Mouse (Mus musculus): Measurements from ENCODE around the gene Polrmt. TPM values are rescaled to one million over a fixed set of nuclear protein-coding genes. Genes with fewer than 3 reads are reported as not detected.

The Polrmt gene
- polyA plus RNA-seq, 1 experiment from 2014 or later, result 48.3 TPM

GRCm38 (mm10) chr10:79732500-79732899, 13.9 kb downstream of the Polrmt start:
- Histone ChIP-seq H3K9me3 (0 out of 2 replicates have a peak, but pooled peaks cover 2% of the 10 kb centered on the region), H3K27me3 (replicated peaks) (peaks cover 6% of the 10 kb centered on the region; the same call in 1 of the 2 replicates), H3K4me2 (no peak overlapping the region), H3K27ac (no peak overlapping the region), H3K4me3 (no peak overlapping the region), H3K4me1 (no peaks in the 10 kb centered on the region), H3K9ac (no peak overlapping the region), H3K36me3 (replicated peaks) (peaks cover 41% of the 10 kb centered on the region)
- WGBS, result 100% methylated on average over 1 of the region's 1 CpGs
- ATAC-seq (replicated peaks), result no peak

DNA sequence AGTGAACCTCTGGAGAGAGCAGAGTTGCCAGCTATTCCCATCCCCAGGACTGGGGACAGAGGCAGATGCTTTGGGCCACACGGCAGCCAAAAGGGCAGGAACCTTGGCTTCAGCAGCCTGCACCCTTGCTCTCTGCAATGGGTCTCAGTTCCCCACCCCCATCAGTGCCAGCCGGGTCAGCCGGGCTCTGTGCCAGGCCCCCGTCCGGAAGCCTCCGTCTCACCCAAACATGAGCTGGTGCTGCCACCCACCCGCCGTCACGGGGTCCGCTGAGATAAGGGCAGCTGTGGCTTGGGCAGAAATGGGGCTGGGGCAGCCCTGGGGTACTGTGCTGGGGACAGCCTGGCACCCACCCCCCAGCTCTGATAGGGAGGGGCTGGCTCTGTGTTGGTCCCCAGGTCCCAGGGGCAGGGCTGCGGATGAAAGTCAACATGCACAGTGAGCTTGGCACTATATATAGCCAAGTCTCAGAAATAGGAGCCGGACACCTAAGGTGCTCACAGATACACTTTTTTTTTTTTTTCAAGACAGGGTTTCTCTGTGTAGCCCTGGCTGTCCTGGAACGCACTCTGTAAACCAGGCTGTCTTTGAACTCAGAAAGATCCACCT, 16.9 kb downstream of the Polrmt start:
- Histone ChIP-seq H3K4me1 (no peaks in the 10 kb centered on the region), H3K36me3 (replicated peaks) (peaks cover 11% of the 10 kb centered on the region; the same call in 1 of the 2 replicates), H3K4me2 (no peak overlapping the region), H3K9me3 (no peaks in the 10 kb centered on the region), H3K27ac (no peak overlapping the region), H3K27me3 (replicated peaks) (no peaks in the 10 kb centered on the region), H3K9ac (no peak overlapping the region), H3K4me3 (no peak overlapping the region)
- no peak for ATAC-seq (replicated peaks)
- 81% methylated on average over 13 of the region's 13 CpGs for WGBS

GRCm38 (mm10) chr10:79728323-79729249, 17.8 kb downstream of the Polrmt start:
- H3K4me3 ChIP-seq, result no peak overlapping the region
- H3K36me3 ChIP-seq (replicated peaks), result peaks cover 3% of the 10 kb centered on the region; the same call in 1 of the 2 replicates
- no peak overlapping the region for H3K9ac ChIP-seq
- ATAC-seq (replicated peaks), result no peak
- no peaks in the 10 kb centered on the region for H3K4me1 ChIP-seq
- no peak overlapping the region for H3K4me2 ChIP-seq
- WGBS, result 73% methylated on average over 28 of the region's 28 CpGs
- H3K9me3 ChIP-seq, result no peaks in the 10 kb centered on the region
- H3K27ac ChIP-seq, result no peak overlapping the region
- H3K27me3 ChIP-seq (replicated peaks), result no peaks in the 10 kb centered on the region

DNA sequence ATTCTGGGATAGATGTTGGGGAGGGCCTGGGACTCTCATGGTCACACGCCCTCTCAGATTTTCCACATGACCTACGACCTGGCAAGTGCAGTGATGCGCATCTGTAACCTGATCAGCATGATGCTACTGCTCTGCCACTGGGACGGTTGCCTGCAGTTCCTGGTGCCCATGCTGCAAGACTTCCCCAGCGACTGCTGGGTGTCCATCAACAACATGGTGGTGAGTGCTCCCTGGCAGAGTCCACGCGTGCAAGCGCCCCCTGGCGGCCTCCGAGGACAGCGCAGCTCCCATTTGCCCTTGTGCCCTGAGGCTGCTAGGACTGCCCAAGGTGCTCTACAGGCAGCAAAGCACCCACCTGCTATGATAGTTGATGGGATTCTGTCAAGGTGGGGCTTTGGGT, 20.3 kb downstream of the Polrmt start:
- no peak for ATAC-seq (replicated peaks)
- H3K9me3 ChIP-seq, result no peaks in the 10 kb centered on the region
- no peaks in the 10 kb centered on the region for H3K27me3 ChIP-seq (replicated peaks)
- H3K4me2 ChIP-seq, result no peak overlapping the region
- H3K9ac ChIP-seq, result no peak overlapping the region
- no peak overlapping the region for H3K4me3 ChIP-seq
- H3K4me1 ChIP-seq, result no peaks in the 10 kb centered on the region
- H3K27ac ChIP-seq, result no peak overlapping the region
- 29% methylated on average over 11 of the region's 11 CpGs for WGBS
- H3K36me3 ChIP-seq (replicated peaks), result no peaks in the 10 kb centered on the region

DNA sequence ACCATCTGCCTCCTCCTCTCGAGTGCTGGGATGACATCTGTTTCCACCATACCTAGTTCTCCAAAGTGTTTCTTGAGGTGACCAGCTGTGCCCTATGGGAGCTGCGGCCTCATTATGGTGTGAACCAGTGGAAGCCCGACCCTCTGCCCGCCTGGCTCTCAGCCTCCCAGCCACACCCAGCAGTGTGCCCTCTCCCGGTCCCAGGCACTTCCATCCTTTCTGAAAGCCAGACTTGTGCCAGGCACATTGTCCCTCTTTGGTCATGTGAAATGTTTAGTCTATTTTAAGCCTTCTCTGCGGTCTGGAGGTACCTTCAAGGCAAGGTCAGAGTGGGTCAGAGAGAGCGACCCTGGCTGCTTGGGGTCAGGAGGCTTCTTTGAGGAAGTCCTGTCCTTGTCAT, 22.7 kb downstream of the Polrmt start:
- 92% methylated on average over 7 of the region's 7 CpGs for WGBS

DNA sequence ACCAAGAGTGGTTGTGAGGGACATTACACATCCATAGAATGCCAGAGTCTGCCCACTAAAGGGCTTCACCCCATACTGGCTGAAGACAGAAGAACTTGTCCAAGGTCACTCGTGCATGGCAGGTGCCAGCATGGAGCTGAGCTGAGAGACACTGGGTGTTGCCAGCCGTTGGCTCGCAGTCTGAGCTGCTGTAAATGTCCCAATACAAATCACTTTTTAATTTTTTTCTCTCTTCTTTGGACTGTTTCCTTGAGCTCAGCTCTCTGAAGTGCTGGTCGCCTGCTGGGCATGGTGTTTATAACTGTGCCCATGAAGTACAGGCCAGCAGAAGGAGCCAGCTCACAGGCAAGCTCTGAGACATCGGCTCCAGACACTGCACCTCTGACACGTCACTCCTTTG, 23.3 kb downstream of the Polrmt start:
- H3K9me3 ChIP-seq, result no peaks in the 10 kb centered on the region
- H3K27me3 ChIP-seq (replicated peaks), result peaks cover 15% of the 10 kb centered on the region
- WGBS, result 50% methylated on average over 6 of the region's 6 CpGs
- H3K4me2 ChIP-seq, result no peak overlapping the region
- ATAC-seq (replicated peaks), result no peak
- H3K36me3 ChIP-seq (replicated peaks), result no peaks in the 10 kb centered on the region
- H3K4me1 ChIP-seq, result peaks cover 5% of the 10 kb centered on the region
- H3K4me3 ChIP-seq, result no peak overlapping the region
- H3K9ac ChIP-seq, result no peak overlapping the region
- no peak overlapping the region for H3K27ac ChIP-seq

More for the DNA sequence above, 22.7 kb downstream of the Polrmt start:
- Histone ChIP-seq H3K27ac (no peak overlapping the region), H3K4me3 (no peak overlapping the region), H3K9ac (no peak overlapping the region), H3K9me3 (no peaks in the 10 kb centered on the region), H3K4me2 (no peak overlapping the region), H3K36me3 (replicated peaks) (no peaks in the 10 kb centered on the region), H3K27me3 (replicated peaks) (peaks cover 9% of the 10 kb centered on the region), H3K4me1 (no peaks in the 10 kb centered on the region)
- no peak for ATAC-seq (replicated peaks)

GRCm38 (mm10) chr10:79721089-79721488, 25.3 kb downstream of the Polrmt start:
- Histone ChIP-seq H3K27me3 (replicated peaks) (peaks cover 28% of the 10 kb centered on the region), H3K27ac (no peak overlapping the region), H3K9me3 (no peaks in the 10 kb centered on the region), H3K9ac (no peak overlapping the region), H3K4me3 (no peak overlapping the region), H3K4me1 (peaks cover 22% of the 10 kb centered on the region), H3K36me3 (replicated peaks) (no peaks in the 10 kb centered on the region), H3K4me2 (no peak overlapping the region)
- 64% methylated on average over 5 of the region's 5 CpGs for WGBS
- ATAC-seq (replicated peaks), result no peak

- 4% methylated on average over 43 of the region's 43 CpGs for WGBS
- H3K9ac ChIP-seq, result peak overlapping the region; percentile 73
These were observed 28.6 kb downstream of the Polrmt start for GRCm38 (mm10) chr10:79717640-79718357.

DNA sequence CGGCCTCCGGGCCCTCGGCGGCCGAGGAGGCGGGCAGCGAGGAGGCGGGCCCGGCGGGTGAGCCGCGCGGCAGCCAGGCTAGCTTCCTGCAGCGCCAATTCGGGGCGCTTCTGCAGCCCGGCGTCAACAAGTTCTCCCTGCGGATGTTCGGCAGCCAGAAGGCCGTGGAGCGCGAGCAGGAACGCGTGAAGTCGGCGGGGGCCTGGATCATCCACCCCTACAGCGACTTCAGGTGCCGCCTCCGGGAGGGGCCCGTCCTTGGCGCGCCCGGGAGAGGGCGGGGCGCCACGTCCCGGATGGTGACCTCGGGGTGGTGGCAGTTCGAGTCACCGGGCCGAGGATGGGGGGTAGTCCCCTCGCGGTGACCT, 29.4 kb downstream of the Polrmt start:
- WGBS, result under 1% methylated on average over 42 of the region's 44 CpGs
- Histone ChIP-seq H3K36me3 (replicated peaks) (peaks cover 2% of the 10 kb centered on the region; the same call in 1 of the 2 replicates), H3K27me3 (replicated peaks) (peaks cover 41% of the 10 kb centered on the region), H3K9me3 (no peaks in the 10 kb centered on the region), H3K4me3 (peak overlapping the region; percentile 74), H3K4me2 (peak overlapping the region; percentile 84), H3K9ac (peak overlapping the region; percentile 73), H3K4me1 (peaks cover 24% of the 10 kb centered on the region), H3K27ac (peak overlapping the region; percentile 69)
- peak; percentile 22 for ATAC-seq (replicated peaks)

More at GRCm38 (mm10) chr10:79717640-79718357, 28.6 kb downstream of the Polrmt start:
- ATAC-seq (replicated peaks), result no peak
- Histone ChIP-seq H3K27me3 (replicated peaks) (peaks cover 41% of the 10 kb centered on the region), H3K4me3 (peak overlapping the region; percentile 74), H3K27ac (no peak overlapping the region), H3K4me2 (peak overlapping the region; percentile 84), H3K36me3 (replicated peaks) (no peaks in the 10 kb centered on the region), H3K9me3 (no peaks in the 10 kb centered on the region), H3K4me1 (peaks cover 24% of the 10 kb centered on the region)

- peak within 1 kb of the TSS; percentile 74 for H3K4me3 ChIP-seq
- 2% methylated on average over 57 of the region's 91 CpGs for WGBS
- ATAC-seq (replicated peaks), result peak; percentile 53
- peaks cover 24% of the 10 kb centered on the region for H3K4me1 ChIP-seq
- H3K9ac ChIP-seq, result peak within 1 kb of the TSS; percentile 73
- H3K9me3 ChIP-seq, result no peaks in the 10 kb centered on the region
- peaks cover 7% of the 10 kb centered on the region; the same call in 1 of the 2 replicates for H3K36me3 ChIP-seq (replicated peaks)
- H3K4me2 ChIP-seq, result peak within 1 kb of the TSS; percentile 84
- peaks cover 41% of the 10 kb centered on the region for H3K27me3 ChIP-seq (replicated peaks)
- peak within 1 kb of the TSS; percentile 69 for H3K27ac ChIP-seq
These were observed 30.0 kb downstream of the Polrmt start, which contains the start of gene Hcn2 for GRCm38 (mm10) chr10:79716254-79716987. Gene Hcn2, plus strand, starts transcription at chr10:79716634.

DNA sequence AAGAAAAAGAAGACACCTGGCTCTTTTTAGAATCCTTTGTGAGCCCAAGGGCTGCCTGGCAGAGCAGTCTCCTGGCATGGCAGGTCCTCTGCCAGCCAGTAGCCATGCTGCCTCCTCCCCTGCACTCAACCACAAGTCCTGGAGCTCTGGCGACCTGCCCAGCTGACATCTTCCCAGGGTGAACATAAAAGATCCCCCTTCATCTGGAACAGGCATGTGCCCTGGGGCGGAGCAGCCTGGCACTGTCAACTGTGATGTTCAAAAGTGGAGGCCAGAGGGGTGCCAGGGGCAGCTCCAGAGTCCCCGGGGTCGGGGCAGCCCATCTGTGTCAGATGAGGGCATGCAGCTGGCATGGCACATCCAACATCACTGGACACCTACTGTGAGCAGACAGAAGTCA, 31.4 kb downstream of the Polrmt start:
- WGBS, result 58% methylated on average over 4 of the region's 4 CpGs
- H3K27me3 ChIP-seq (replicated peaks), result peaks cover 41% of the 10 kb centered on the region
- H3K4me2 ChIP-seq, result no peak overlapping the region
- H3K4me1 ChIP-seq, result peaks cover 24% of the 10 kb centered on the region
- H3K9me3 ChIP-seq, result no peaks in the 10 kb centered on the region
- ATAC-seq (replicated peaks), result no peak
- peaks cover 22% of the 10 kb centered on the region for H3K36me3 ChIP-seq (replicated peaks)
- H3K4me3 ChIP-seq, result no peak overlapping the region
- H3K27ac ChIP-seq, result no peak overlapping the region
- H3K9ac ChIP-seq, result no peak overlapping the region

Measured in midbrain, embryonic 15.5 days (tissue).